Mouse (Mus musculus): ENCODE results near the gene Nfx1. TPM values are rescaled to one million over a fixed set of nuclear protein-coding genes. Genes with fewer than 3 reads are reported as not detected.

The Nfx1 gene
- polyA plus RNA-seq, 1 experiment from 2014 or later = 27.9 TPM

DNA sequence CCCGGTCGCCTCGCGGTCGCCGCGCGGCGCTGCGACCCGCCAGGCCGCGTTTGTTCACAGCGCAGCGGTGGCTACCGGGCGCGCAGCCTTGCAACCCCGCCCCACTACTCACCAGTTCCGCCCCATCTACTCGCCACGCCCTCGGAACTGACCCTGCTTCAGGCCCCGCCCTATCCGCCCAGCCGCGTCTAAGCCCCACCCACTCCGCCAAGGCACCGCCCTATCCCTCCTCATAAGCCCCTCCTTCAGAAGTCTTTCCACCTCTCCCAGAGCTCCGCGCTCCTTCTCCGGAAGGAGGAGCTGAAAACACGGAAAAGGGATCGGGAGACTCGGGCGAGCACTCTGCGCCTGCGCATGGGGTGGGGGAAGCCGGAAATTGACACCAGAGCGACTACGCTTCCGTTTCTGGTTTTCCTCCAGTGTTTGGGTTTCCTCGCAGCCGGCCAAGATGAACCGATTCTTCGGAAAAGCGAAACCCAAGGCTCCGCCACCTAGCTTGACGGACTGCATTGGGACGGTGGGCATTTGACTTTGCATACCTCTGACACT is 22.5 kb upstream of the Nfx1 start, which contains the start of the genes Bag1 and Chmp5:
Gene Bag1 (minus strand): TSS at position 135 of the 549 bp plus-strand sequence.
Gene Chmp5 (plus strand): TSS at position 248 of the 549 bp plus-strand sequence.
- DNase-seq (ENCODE audit: low spot score) = peak; percentile 99
- Histone ChIP-seq H3K36me3 (ENCODE audit: control insufficient read depth, insufficient read depth, low read length) (peaks cover 6% of the 10 kb centered on the region), H3K4me3 (ENCODE audit: low read depth, low read length) (peak within 1 kb of the TSS; percentile 90), H3K27me3 (ENCODE audit: control insufficient read depth, insufficient read depth, low read length) (no peaks in the 10 kb centered on the region), H3K4me1 (replicated peaks; ENCODE audit: control insufficient read depth, insufficient read depth) (peaks cover 5% of the 10 kb centered on the region; the same call in 1 of the 2 replicates), H3K9me3 (ENCODE audit: control insufficient read depth, low read length) (no peaks in the 10 kb centered on the region), H3K27ac (replicated peaks) (peak within 1 kb of the TSS; percentile 95), H3K4me2 (replicated peaks; ENCODE audit: low read depth) (peak within 1 kb of the TSS; percentile 88), H3K9ac (ENCODE audit: low read length) (peak within 1 kb of the TSS; percentile 91)
- TF ChIP-seq CTCF (IDR thresholded peaks at IDR 0.05; ENCODE audit: low read depth) (peak; percentile 48), EP300 (optimal IDR thresholded peaks at IDR 0.05) (no peak)
- peak; percentile 98 for ATAC-seq (ENCODE audit: low FRiP score, low TSS enrichment)
- WGBS = under 1% methylated on average over 50 of the region's 50 CpGs

GRCm38 (mm10) chr4:40953521-40953920 is 17.2 kb upstream of the Nfx1 start:
- Histone ChIP-seq H3K9ac (ENCODE audit: low read length) (no peak overlapping the region), H3K4me1 (replicated peaks; ENCODE audit: control insufficient read depth, insufficient read depth) (no peaks in the 10 kb centered on the region), H3K27me3 (ENCODE audit: control insufficient read depth, insufficient read depth, low read length) (no peaks in the 10 kb centered on the region), H3K4me2 (replicated peaks; ENCODE audit: low read depth) (no peak overlapping the region), H3K27ac (replicated peaks) (no peak overlapping the region), H3K4me3 (ENCODE audit: low read depth, low read length) (no peak overlapping the region), H3K36me3 (ENCODE audit: control insufficient read depth, insufficient read depth, low read length) (peaks cover 29% of the 10 kb centered on the region), H3K9me3 (ENCODE audit: control insufficient read depth, low read length) (no peaks in the 10 kb centered on the region)
- DNase-seq (ENCODE audit: low spot score) = no peak
- no peak for ATAC-seq (ENCODE audit: low FRiP score, low TSS enrichment)
- TF ChIP-seq CTCF (IDR thresholded peaks at IDR 0.05; ENCODE audit: low read depth) (peak; percentile 60), EP300 (optimal IDR thresholded peaks at IDR 0.05) (no peak)
- WGBS = 88% methylated on average over 1 of the region's 1 CpGs

DNA sequence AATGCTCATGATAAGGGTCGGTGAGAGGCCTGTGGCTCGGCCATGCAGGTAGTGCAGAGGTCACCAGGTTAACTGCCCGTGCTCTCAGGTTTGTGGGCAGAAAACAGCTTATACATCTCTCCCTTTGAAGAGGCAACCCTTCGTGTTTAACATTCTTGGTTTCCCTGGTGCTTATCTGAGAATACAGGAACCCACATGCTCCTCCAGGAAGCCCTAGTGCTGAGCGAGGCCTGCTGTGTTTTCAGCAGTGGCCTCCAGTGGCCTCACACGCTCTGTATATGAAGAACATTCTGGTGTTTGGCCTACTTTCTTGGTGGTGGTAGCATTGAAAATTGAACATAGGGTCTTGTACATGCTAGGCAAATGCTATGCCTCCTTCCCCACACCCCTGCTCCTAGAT is 14.8 kb upstream of the Nfx1 start:
- ATAC-seq (ENCODE audit: low FRiP score, low TSS enrichment) = no peak
- Histone ChIP-seq H3K27me3 (ENCODE audit: control insufficient read depth, insufficient read depth, low read length) (no peaks in the 10 kb centered on the region), H3K9me3 (ENCODE audit: control insufficient read depth, low read length) (no peaks in the 10 kb centered on the region), H3K4me2 (replicated peaks; ENCODE audit: low read depth) (no peak overlapping the region), H3K4me3 (ENCODE audit: low read depth, low read length) (no peak overlapping the region), H3K36me3 (ENCODE audit: control insufficient read depth, insufficient read depth, low read length) (peaks cover 41% of the 10 kb centered on the region), H3K4me1 (replicated peaks; ENCODE audit: control insufficient read depth, insufficient read depth) (no peaks in the 10 kb centered on the region), H3K9ac (ENCODE audit: low read length) (no peak overlapping the region), H3K27ac (replicated peaks) (no peak overlapping the region)
- 74% methylated on average over 6 of the region's 6 CpGs for WGBS
- TF ChIP-seq CTCF (IDR thresholded peaks at IDR 0.05; ENCODE audit: low read depth) = no peak
- no peak for TF ChIP-seq EP300 (optimal IDR thresholded peaks at IDR 0.05)
- no peak for DNase-seq (ENCODE audit: low spot score)

GRCm38 (mm10) chr4:40963536-40963935 is 7.2 kb upstream of the Nfx1 start:
- ATAC-seq (ENCODE audit: low FRiP score, low TSS enrichment) (no peak), DNase-seq (ENCODE audit: low spot score) (no peak)
- no peak overlapping the region for H3K4me3 ChIP-seq (ENCODE audit: low read depth, low read length)
- TF ChIP-seq CTCF (IDR thresholded peaks at IDR 0.05; ENCODE audit: low read depth) (no peak), EP300 (optimal IDR thresholded peaks at IDR 0.05) (no peak)
- H3K27ac ChIP-seq (replicated peaks) = no peak overlapping the region
- no peak overlapping the region for H3K4me2 ChIP-seq (replicated peaks; ENCODE audit: low read depth)
- 86% methylated on average over 3 of the region's 3 CpGs for WGBS
- H3K9ac ChIP-seq (ENCODE audit: low read length) = no peak overlapping the region
- no peaks in the 10 kb centered on the region for H3K9me3 ChIP-seq (ENCODE audit: control insufficient read depth, low read length)
- no peaks in the 10 kb centered on the region for H3K27me3 ChIP-seq (ENCODE audit: control insufficient read depth, insufficient read depth, low read length)
- no peaks in the 10 kb centered on the region for H3K4me1 ChIP-seq (replicated peaks; ENCODE audit: control insufficient read depth, insufficient read depth)
- peaks cover 30% of the 10 kb centered on the region for H3K36me3 ChIP-seq (ENCODE audit: control insufficient read depth, insufficient read depth, low read length)

- Histone ChIP-seq H3K36me3 (ENCODE audit: control insufficient read depth, insufficient read depth, low read length) (peaks cover 4% of the 10 kb centered on the region), H3K4me1 (replicated peaks; ENCODE audit: control insufficient read depth, insufficient read depth) (no peaks in the 10 kb centered on the region; the same call in 1 of the 2 replicates), H3K4me3 (ENCODE audit: low read depth, low read length) (no peak overlapping the region), H3K27me3 (ENCODE audit: control insufficient read depth, insufficient read depth, low read length) (no peaks in the 10 kb centered on the region), H3K9ac (ENCODE audit: low read length) (no peak overlapping the region), H3K9me3 (ENCODE audit: control insufficient read depth, low read length) (no peaks in the 10 kb centered on the region), H3K4me2 (replicated peaks; ENCODE audit: low read depth) (no peak overlapping the region), H3K27ac (replicated peaks) (no peak overlapping the region)
- 59% methylated on average over 4 of the region's 4 CpGs for WGBS
- DNase-seq (ENCODE audit: low spot score) (no peak), ATAC-seq (ENCODE audit: low FRiP score, low TSS enrichment) (no peak)
- TF ChIP-seq CTCF (IDR thresholded peaks at IDR 0.05; ENCODE audit: low read depth) = no peak
- no peak for TF ChIP-seq EP300 (optimal IDR thresholded peaks at IDR 0.05)
These were observed 1.5 kb upstream of the Nfx1 start for GRCm38 (mm10) chr4:40969161-40969560.

GRCm38 (mm10) chr4:40969781-40970591 is 720 bp upstream of the Nfx1 start:
- Histone ChIP-seq H3K4me3 (ENCODE audit: low read depth, low read length) (peak overlapping the region; percentile 91), H3K4me2 (replicated peaks; ENCODE audit: low read depth) (peak overlapping the region; percentile 69), H3K27ac (replicated peaks) (peak overlapping the region; percentile 96), H3K9ac (ENCODE audit: low read length) (peak overlapping the region; percentile 88), H3K4me1 (replicated peaks; ENCODE audit: control insufficient read depth, insufficient read depth) (no peaks in the 10 kb centered on the region; the same call in 1 of the 2 replicates), H3K36me3 (ENCODE audit: control insufficient read depth, insufficient read depth, low read length) (peaks cover 4% of the 10 kb centered on the region), H3K9me3 (ENCODE audit: control insufficient read depth, low read length) (no peaks in the 10 kb centered on the region), H3K27me3 (ENCODE audit: control insufficient read depth, insufficient read depth, low read length) (no peaks in the 10 kb centered on the region)
- DNase-seq (ENCODE audit: low spot score) = peak; percentile 50
- ATAC-seq (ENCODE audit: low FRiP score, low TSS enrichment) = peak; percentile 33
- no peak for TF ChIP-seq EP300 (optimal IDR thresholded peaks at IDR 0.05)
- TF ChIP-seq CTCF (IDR thresholded peaks at IDR 0.05; ENCODE audit: low read depth) = no peak
- 8% methylated on average over 9 of the region's 13 CpGs for WGBS
